Mouse (Mus musculus) embryonic facial prominence, embryonic 15.5 days (tissue): Measurements from ENCODE around the gene Grb10. TPM values are rescaled to one million over a fixed set of nuclear protein-coding genes. Genes with fewer than 3 reads are reported as not detected.

ENCODE experiments used
- ATAC-seq: fragments of 200-750 bp; cut with Nextera tagmentation; 2 replicates; pipeline ENCODE4 v1.8.0; 2017; ENCODE audit warnings: low read depth, moderate TSS enrichment; ENCODE audit not compliant: insufficient number of reproducible peaks, low FRiP score, low TSS enrichment
- H3K27ac ChIP-seq: fragments of 300-500 bp; sonication (generic); replicated peaks from 2 replicates; pipeline ENCODE4 v1.5.1; 2015; ENCODE audit warnings: mild to moderate bottlenecking, inconsistent platforms
- H3K27me3 ChIP-seq: fragments of 300-500 bp; sonication (generic); 2 replicates; pipeline ENCODE4 v1.6.1; 2015; ENCODE audit warnings: inconsistent platforms
- H3K36me3 ChIP-seq: fragments of 300-500 bp; sonication (generic); 2 replicates; pipeline ENCODE4 v1.6.1; 2015; ENCODE audit warnings: mild to moderate bottlenecking, inconsistent platforms
- H3K4me1 ChIP-seq: fragments of 300-500 bp; sonication (generic); 2 replicates; pipeline ENCODE4 v1.6.1; 2015; ENCODE audit warnings: inconsistent platforms
- H3K4me2 ChIP-seq: fragments of 300-500 bp; sonication (generic); replicated peaks from 2 replicates; pipeline ENCODE4 v1.6.1; 2015; ENCODE audit warnings: mild to moderate bottlenecking, inconsistent platforms
- H3K4me3 ChIP-seq: fragments of 300-500 bp; sonication (generic); replicated peaks from 2 replicates; pipeline ENCODE4 v1.5.1; 2015; ENCODE audit warnings: mild to moderate bottlenecking, inconsistent platforms
- H3K9ac ChIP-seq: fragments of 300-500 bp; sonication (generic); 2 replicates; pipeline ENCODE4 v1.6.1; 2015; ENCODE audit warnings: inconsistent platforms
- H3K9me3 ChIP-seq: fragments of 300-500 bp; sonication (generic); replicated peaks from 2 replicates; pipeline ENCODE4 v1.6.1; 2016; ENCODE audit warnings: inconsistent platforms
- WGBS: fragments of 180-500 bp; shearing (Covaris S2); methylation state at CpG from one replicate; pipeline ENCODE4 v1.1.7; 2015; 5-methylcytosine and 5-hydroxymethylcytosine counted together
- polyA plus RNA-seq: library from polyadenylated mRNA; unstranded; fragments of >200 nt; fragmentation: Nextera tagmentation; extraction: Ambion mirVana; gene quantifications from 2 replicates; pipeline ENCODE4 v1.2.1, GENCODE M21; 2015

The Grb10 gene
- polyA plus RNA-seq, 1 experiment from 2014 or later = 396 TPM

GRCm38 (mm10) chr11:11897645-11898357, 140.7 kb downstream of the Grb10 start, which contains the start of gene Ddc:
Ddc (minus strand) TSS chr11:11898144.
- H3K9me3 ChIP-seq = no peaks in the 10 kb centered on the region
- H3K4me3 ChIP-seq = no peak within 1 kb of the TSS
- no peak within 1 kb of the TSS for H3K27ac ChIP-seq
- 89% methylated on average over 12 of the region's 12 CpGs for WGBS
- H3K27me3 ChIP-seq = no peaks in the 10 kb centered on the region
- H3K9ac ChIP-seq = no peak within 1 kb of the TSS
- H3K4me1 ChIP-seq = no peaks in the 10 kb centered on the region
- no peaks in the 10 kb centered on the region for H3K36me3 ChIP-seq
- no peak within 1 kb of the TSS for H3K4me2 ChIP-seq
- no peak for ATAC-seq

GRCm38 (mm10) chr11:11895479-11895878, 143.0 kb downstream of the Grb10 start:
- Histone ChIP-seq H3K4me2 (no peak overlapping the region), H3K4me1 (no peaks in the 10 kb centered on the region), H3K27me3 (no peaks in the 10 kb centered on the region), H3K36me3 (no peaks in the 10 kb centered on the region), H3K9me3 (no peaks in the 10 kb centered on the region), H3K27ac (no peak overlapping the region), H3K9ac (no peak overlapping the region), H3K4me3 (no peak overlapping the region)
- ATAC-seq = no peak
- 82% methylated on average over 2 of the region's 2 CpGs for WGBS

- Histone ChIP-seq H3K4me2 (no peak overlapping the region), H3K36me3 (no peaks in the 10 kb centered on the region), H3K27ac (no peak overlapping the region), H3K4me3 (no peak overlapping the region), H3K4me1 (no peaks in the 10 kb centered on the region), H3K27me3 (no peaks in the 10 kb centered on the region), H3K9me3 (no peaks in the 10 kb centered on the region), H3K9ac (no peak overlapping the region)
- WGBS = 71% methylated on average over 1 of the region's 1 CpGs
- ATAC-seq = no peak
Observed at GRCm38 (mm10) chr11:11893769-11894168, 144.7 kb downstream of the Grb10 start.

GRCm38 (mm10) chr11:11892993-11893602, 145.4 kb downstream of the Grb10 start:
- Histone ChIP-seq H3K4me1 (no peaks in the 10 kb centered on the region), H3K9me3 (no peaks in the 10 kb centered on the region), H3K36me3 (no peaks in the 10 kb centered on the region), H3K4me3 (no peak overlapping the region), H3K27me3 (no peaks in the 10 kb centered on the region), H3K27ac (no peak overlapping the region), H3K4me2 (no peak overlapping the region), H3K9ac (no peak overlapping the region)
- 47% methylated on average over 10 of the region's 10 CpGs for WGBS
- ATAC-seq = 0 out of 2 replicates have a peak, but pooled peaks have one; percentile 19

DNA sequence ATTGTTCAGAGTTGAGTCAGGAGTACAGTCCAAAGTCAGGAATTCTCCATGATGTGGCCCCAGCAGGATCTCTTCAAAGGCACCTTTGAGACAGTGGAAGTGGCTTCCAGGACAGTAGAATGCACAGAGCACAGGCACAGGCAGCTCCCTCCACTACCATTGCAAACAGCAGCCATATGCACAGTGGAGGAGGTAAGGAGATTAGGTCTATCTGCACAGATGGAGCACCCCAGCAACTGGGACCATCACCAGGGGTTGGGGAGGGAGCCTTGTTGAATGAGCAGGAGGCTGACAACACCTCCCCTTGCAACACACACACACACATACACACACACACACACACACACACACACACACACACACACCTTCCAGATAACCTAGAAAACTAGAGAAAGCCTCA, 146.7 kb downstream of the Grb10 start:
- H3K4me2 ChIP-seq = no peak overlapping the region
- 0 out of 2 replicates have a peak, but pooled peaks cover 2% of the 10 kb centered on the region for H3K4me1 ChIP-seq
- no peaks in the 10 kb centered on the region for H3K27me3 ChIP-seq
- no peak overlapping the region for H3K4me3 ChIP-seq
- no peak overlapping the region for H3K9ac ChIP-seq
- H3K9me3 ChIP-seq = no peaks in the 10 kb centered on the region
- no peak for ATAC-seq
- no peaks in the 10 kb centered on the region for H3K36me3 ChIP-seq
- H3K27ac ChIP-seq = no peak overlapping the region

DNA sequence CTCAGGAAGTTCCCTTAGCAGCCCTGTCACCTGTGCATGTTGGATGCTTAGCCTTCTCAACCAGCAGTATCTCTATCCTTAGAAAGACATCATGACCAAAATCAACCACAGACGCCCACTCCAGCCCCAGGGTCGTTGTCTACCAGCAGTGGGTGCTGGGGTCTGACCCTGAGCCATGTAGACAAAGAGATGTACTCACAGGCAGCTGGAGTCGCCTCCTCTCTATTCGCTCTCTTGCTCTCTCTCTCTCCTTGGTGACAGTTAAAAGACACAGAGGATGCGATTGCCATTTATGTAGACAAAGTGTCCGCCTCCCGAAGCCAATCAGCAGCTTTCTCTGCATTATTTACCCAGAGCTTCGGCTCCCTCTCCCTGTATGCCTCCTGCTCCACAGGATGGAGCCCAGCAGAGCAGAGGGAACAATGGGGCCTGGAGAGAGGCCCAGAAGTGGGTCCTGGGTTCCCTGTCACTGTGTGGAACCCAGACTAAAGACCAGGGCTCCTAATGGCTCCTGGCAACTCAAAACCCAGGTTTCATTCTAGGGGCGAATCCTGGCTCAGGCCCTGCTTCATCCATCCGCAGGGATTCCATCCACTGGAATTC, 148.2 kb downstream of the Grb10 start:
- 71% methylated on average over 10 of the region's 10 CpGs for WGBS
- no peak overlapping the region for H3K4me3 ChIP-seq
- peaks cover 6% of the 10 kb centered on the region; the same call in 1 of the 2 replicates for H3K4me1 ChIP-seq
- H3K4me2 ChIP-seq = no peak overlapping the region
- H3K9ac ChIP-seq = no peak overlapping the region
- no peaks in the 10 kb centered on the region for H3K9me3 ChIP-seq
- no peak overlapping the region for H3K27ac ChIP-seq
- H3K27me3 ChIP-seq = no peaks in the 10 kb centered on the region
- H3K36me3 ChIP-seq = no peaks in the 10 kb centered on the region
- no peak for ATAC-seq

DNA sequence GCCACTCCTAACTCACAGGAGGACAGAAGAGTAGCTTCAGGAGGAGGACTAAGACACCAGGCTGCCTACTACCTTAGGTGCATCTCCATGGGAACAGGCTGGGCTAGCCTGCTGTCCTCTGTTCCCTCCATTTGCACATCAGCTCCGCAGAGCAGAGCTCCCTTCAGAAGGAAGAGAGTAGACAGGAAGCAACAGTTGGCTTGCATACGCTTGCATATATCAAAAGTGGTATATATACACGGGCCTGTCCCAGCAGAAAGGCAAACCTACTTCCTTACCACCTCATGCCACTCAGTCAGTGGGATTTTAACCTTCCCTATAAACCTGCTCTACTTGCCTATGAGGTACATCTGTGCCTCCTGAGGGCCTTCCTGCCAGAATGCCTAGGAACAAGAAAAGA, 149.8 kb downstream of the Grb10 start:
- Histone ChIP-seq H3K9me3 (no peaks in the 10 kb centered on the region), H3K4me3 (no peak overlapping the region), H3K27ac (no peak overlapping the region), H3K27me3 (no peaks in the 10 kb centered on the region), H3K36me3 (no peaks in the 10 kb centered on the region), H3K4me2 (no peak overlapping the region), H3K4me1 (peaks cover 13% of the 10 kb centered on the region), H3K9ac (no peak overlapping the region)
- ATAC-seq = no peak
- WGBS = 63% methylated on average over 3 of the region's 3 CpGs

DNA sequence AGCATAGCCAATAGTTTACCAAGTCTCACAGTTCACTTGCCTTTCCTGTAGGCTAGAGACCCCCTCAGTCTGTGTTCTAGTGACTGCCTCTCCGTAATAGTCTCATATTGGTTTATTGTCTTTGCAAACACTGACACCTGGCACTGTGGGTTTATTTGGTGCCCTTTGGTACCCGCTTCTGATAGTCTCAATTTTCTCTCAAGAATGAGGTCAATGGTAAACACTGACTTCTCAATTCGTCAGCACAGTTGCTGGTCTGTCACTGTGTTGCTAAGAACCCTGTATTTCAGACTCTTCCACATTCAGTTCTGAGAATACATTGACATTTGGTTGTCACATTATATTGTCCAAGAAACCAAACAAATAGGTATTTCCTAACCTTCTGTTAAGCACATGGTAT, 150.4 kb downstream of the Grb10 start:
- no peak overlapping the region for H3K27ac ChIP-seq
- H3K4me1 ChIP-seq = peaks cover 13% of the 10 kb centered on the region
- WGBS = 79% methylated on average over 3 of the region's 3 CpGs
- H3K36me3 ChIP-seq = no peaks in the 10 kb centered on the region
- H3K9ac ChIP-seq = no peak overlapping the region
- H3K4me3 ChIP-seq = no peak overlapping the region
- no peaks in the 10 kb centered on the region for H3K27me3 ChIP-seq
- H3K4me2 ChIP-seq = no peak overlapping the region
- no peaks in the 10 kb centered on the region for H3K9me3 ChIP-seq
- ATAC-seq = no peak

GRCm38 (mm10) chr11:11886403-11886998, 152.0 kb downstream of the Grb10 start:
- H3K36me3 ChIP-seq = no peaks in the 10 kb centered on the region
- no peak overlapping the region for H3K9ac ChIP-seq
- H3K27me3 ChIP-seq = no peaks in the 10 kb centered on the region
- ATAC-seq = no peak
- no peak overlapping the region for H3K27ac ChIP-seq
- 53% methylated on average over 4 of the region's 4 CpGs for WGBS
- H3K4me3 ChIP-seq = no peak overlapping the region
- no peak overlapping the region for H3K4me2 ChIP-seq
- no peaks in the 10 kb centered on the region for H3K9me3 ChIP-seq
- H3K4me1 ChIP-seq = peaks cover 13% of the 10 kb centered on the region

DNA sequence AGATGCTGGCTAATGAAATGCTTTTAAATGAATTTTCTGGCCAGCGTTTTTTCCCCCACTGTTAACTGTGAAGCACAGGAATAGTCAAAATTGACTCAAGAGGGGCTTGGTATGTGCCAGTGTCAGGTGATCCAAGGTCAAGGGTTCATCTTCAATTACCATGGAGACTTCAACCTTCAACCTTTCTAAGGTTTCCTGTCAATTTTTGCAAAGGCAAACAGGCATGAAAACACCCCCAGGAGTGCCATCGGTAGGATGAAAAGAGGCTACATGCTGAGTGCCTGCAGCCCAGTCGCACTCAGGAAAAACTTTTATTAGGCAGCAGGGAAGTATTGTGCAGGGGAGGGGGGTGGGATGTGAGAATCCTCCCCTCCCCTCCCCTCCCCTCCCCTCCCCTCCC, 152.6 kb downstream of the Grb10 start:
- WGBS = 24% methylated on average over 3 of the region's 3 CpGs

DNA sequence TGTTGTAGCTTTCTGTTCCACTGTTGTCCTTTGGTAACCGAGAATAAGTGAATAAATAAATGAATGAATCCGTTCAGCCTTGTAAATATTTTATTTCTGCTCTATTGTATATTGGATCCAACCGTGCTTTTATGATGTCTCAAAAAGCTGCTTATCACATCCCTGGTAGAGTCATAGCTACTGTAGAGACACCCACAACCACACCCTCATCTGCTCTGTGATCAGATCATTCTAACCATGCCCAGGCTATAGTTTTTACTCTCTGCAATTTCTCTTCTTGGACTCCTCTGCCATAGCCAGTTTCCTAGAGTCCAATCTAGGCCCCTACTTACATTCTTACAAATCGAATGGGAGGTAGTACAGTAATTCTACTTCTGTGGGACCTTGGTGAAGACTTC, 153.2 kb downstream of the Grb10 start:
- Histone ChIP-seq H3K36me3 (no peaks in the 10 kb centered on the region), H3K4me1 (peaks cover 15% of the 10 kb centered on the region), H3K27me3 (no peaks in the 10 kb centered on the region), H3K9me3 (no peaks in the 10 kb centered on the region), H3K4me3 (no peak overlapping the region), H3K4me2 (no peak overlapping the region), H3K27ac (peak overlapping the region; percentile 29; the same call in 1 of the 2 replicates), H3K9ac (no peak overlapping the region)
- 72% methylated on average over 4 of the region's 4 CpGs for WGBS
- ATAC-seq = no peak

More for the DNA sequence above, 152.6 kb downstream of the Grb10 start:
- Histone ChIP-seq H3K4me1 (peaks cover 13% of the 10 kb centered on the region), H3K4me2 (no peak overlapping the region), H3K4me3 (no peak overlapping the region), H3K27me3 (no peaks in the 10 kb centered on the region), H3K9ac (no peak overlapping the region), H3K27ac (no peak overlapping the region), H3K36me3 (no peaks in the 10 kb centered on the region), H3K9me3 (no peaks in the 10 kb centered on the region)
- ATAC-seq = no peak
